Mouse (Mus musculus): ENCODE data around the gene Nfix. TPM values are rescaled to one million over a fixed set of nuclear protein-coding genes. Genes with fewer than 3 reads are reported as not detected.

Nfix gene
- total RNA-seq, 2 experiments from 2014 or later = 134 to 137 TPM

DNA sequence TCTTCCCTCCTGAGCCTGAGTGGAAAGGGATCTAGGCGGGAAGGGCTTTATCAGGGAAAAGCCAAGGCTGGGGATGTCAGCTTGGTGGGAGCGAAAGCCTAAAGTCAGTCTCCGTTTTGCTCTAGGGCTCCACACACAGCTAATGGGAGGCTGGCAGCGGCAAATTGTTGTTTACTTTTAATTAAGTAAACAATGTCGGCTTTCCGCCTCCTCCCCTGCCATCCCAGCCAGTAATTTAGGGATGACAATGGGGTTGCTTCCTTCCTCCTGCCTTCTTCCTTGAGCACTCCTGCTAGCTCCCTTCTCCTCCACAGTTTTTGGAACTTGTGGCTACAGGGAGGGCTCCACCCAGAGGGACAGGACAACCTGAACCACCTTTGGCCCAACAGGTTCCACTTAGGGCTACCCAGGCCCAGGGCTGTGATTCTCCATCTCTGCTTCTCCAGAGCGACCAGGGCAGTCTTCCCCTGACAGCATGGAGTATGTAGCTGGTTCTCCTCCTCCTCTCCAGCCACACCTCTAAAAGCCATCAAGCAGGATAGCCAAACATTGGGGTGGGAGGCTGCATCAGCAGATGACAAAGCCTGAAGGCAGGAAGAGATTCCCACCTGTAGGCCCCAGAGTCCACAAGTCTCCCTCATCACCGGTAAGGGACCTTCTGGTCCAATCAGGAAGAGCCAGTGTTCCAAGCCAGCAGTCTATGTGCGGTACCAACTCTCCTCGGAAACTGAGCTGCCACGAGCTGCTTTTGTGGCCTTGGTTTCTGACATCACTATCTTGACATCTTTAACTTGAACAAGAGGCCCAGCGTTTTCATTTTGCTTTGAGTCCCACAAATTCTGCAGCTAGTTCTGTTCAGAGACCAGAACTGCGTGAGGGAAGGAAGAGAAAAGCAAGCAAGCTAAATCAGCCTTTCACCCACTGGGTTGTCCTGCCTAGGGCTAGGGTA is 59.0 kb downstream of the Nfix start:
- no peak for DNase-seq (ENCODE audit: low spot score in 2 of 2)

DNA sequence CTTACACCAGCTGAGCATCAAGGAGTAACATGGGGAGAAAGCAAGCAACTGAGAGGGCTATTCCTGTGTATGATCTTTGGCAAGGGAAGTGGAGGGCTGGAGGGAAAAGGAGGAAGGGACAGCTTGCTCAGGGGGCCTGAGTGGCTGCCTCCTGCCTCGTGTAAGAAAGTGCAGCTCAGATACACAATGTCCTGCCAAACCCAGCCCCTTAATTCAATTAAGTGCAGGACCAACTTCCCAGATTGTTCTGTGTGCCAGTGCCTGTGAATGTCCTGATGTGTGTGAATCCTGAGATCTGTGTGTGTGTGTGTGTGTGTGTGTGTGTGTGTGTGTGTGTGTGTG is 60.8 kb downstream of the Nfix start:
- DNase-seq (ENCODE audit: low spot score in 2 of 2) = no peak

DNA sequence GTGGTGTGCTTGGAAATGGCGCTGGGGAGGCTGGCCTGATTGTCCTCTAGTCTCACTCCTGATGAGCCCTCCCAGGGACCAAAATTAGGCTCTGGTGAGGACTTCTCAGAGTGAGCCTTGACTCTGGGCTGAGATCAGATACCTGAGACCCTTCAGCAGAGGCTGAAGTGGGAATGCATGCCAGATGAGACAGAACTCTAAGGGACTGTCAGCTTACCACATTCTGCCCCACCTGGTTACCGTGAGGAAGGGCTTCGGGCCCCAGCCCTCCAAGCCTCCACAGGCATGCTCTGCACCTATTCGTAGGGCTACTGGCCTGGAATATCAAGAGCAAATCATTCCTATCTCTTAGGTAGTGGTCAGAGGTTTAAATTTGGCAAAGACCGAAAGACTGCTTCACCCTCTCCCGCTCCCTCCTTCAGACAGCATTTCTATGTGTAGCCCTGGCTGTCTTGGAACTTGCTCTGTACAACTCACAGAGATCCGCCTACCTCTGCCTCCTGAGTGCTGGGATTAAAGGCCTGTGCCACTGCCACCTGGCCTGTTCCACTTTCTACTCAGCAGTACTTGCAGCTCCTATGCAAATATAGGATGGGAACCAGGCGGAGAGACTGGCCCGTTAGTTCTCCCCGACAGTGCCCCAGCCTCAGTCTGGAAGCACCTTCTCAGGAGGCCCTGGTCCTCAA is 61.3 kb downstream of the Nfix start:
- DNase-seq (ENCODE audit: low spot score in 2 of 2) = no peak

DNA sequence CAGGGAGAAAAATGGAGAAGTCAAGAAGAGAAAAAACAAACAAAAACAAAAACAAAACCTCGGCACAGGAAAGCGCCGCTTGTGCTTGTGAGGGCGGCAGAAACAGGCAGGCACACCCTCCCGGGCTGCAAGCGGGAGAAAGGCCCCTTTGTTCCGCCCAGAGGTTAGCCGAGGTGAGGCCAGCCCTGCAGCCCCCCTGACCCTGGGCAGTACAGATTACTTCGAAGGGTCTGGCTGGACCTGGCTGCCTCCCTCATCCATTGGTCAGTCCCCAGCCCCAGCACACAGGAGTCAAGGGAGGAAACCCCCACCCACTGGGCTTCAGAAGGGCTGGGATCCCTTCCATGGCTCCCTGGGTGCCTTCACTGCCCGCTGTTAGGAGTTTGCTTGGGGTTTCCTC is 61.9 kb downstream of the Nfix start:
- DNase-seq (ENCODE audit: low spot score in 2 of 2) = no peak

DNA sequence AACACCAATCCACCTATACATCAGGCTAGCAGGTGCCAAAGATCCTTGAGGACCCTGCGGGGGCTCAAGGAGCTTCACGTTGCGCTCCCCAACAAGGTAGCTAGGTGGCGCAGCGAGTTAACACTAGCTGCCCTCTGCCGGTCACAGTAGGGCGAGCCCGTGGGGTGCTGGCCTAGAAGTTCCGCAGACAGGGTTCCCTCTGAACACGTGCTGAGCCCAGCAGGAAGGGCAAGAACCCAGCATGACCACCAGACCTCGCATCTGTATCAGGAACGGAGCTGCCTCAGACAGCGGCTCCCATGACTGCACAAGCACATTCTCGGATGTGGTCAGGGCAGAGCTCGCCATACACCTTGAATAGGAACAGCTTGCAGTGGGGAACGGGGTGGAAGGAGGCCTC is 62.5 kb downstream of the Nfix start:
- peak; percentile 38 to 59 for DNase-seq (ENCODE audit: low spot score in 2 of 2)

DNA sequence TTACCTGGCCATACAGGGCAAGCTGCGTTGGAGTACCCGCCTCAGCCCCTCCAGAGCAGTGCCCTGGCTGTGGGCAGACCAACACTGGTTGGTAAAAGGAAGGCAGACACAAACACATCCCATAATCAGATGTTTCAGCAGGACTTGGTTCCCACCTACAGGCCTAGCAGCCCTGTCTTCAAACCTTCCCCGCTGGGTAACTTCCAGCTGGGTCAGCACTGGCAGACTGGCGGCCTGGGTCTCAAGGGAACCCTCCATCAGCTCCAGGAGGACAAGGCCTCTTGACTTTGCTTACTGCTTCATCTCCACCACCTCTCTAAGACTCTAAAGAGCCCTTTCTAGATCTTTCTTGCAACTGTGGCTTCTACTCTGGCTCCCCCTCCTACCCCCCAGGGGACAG is 63.6 kb downstream of the Nfix start:
- DNase-seq (ENCODE audit: low spot score in 2 of 2) = no peak

DNA sequence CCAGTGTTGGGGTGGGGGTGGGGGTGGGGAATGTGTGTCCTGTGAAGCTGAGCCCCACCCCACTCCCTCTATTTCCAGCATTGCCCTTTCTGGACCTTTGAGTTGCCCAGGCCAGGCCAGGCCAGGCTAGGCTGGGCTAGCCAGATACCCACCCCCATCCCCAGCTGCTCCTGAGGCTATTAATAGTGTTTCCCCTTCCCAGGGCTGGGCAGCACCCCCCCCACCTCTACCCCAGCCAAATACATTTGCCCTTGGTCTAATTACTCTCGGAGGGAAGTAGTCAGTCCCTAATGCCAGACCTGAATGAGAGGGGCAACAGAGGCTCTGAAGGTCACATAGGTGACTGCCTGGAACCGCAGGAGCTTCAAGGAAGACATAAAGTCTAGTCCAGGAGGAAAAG is 64.5 kb downstream of the Nfix start:
- no peak for DNase-seq (ENCODE audit: low spot score in 2 of 2)

DNA sequence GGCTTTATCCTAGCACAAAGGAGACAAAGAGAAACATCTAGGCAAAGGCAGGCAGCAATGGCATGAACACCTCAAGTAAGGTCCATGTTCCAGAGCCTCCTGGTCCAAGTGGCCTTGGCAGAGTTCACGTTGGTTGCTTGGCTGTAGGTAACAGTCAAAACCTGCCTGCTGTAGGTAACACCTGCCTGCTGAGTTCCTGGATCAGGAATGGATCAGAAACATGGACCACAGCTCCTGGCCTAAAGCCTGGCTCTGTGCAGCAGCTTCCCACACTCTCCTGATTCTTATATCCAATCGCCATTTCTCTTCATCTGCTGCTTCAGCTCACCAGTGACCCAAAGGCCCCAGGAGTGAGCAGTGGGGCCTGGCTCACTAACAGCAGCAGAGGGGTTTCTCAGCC is 65.5 kb downstream of the Nfix start:
- DNase-seq (ENCODE audit: low spot score in 2 of 2) = no peak

DNA sequence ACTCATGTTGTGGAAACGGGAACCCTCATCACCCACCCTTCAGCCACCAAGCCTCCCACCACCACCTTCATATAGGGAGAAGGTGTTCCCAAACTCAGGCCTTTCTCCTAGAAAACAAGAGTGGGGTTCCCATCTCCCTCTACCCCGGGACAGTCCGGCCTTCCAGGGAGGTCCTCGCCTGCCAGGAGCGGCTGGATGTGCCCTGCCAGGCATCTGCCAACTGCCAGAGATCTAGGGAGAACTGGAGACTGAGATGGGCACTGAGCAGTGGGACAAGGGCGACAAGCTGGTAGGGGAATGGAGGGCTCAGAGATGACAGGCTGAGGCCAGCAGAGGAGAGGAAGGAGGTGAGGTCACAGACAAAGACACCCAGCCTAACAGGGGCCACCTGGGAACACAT is 66.2 kb downstream of the Nfix start:
- DNase-seq (ENCODE audit: low spot score in 2 of 2) = no peak

DNA sequence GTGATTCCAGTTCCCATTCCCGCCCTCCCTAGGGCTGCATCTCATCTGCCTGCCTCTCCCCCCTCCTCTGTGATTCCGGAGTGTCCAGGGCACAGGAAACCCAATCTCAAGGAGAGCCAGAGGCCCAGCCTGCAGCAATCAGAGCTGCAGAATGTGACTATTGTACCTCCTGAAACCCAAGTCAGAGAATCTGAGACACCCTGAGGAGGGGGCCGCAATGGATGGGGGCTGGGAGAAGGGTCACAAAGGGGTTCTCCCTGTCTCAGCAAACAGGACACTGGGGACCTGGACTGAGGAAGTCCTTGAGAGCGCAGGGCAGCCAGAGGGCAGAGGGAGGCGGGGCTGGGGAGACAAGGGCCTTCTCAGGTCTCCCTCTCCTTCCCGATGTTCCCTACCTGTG is 67.1 kb downstream of the Nfix start:
- no peak for DNase-seq (ENCODE audit: low spot score in 2 of 2)

DNA sequence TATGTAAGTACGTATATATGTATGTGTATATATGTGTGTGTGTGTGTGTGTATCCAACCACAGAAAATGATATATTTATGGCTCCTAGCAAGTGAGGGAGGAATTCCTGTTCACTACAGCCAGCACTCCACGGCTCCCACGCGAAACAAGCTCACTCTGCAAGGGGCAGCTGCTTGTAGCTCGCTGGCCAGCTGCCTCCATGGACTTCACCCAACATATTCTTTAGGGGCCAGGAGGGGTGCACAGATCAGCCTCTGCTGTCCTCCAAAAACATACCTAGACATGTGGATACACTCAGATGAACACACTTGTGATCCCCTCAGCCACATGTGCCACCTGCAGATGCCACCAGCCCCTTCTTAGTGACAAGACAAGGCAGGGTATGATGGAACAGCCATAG is 67.6 kb downstream of the Nfix start:
- no peak for DNase-seq (ENCODE audit: low spot score in 2 of 2)

DNA sequence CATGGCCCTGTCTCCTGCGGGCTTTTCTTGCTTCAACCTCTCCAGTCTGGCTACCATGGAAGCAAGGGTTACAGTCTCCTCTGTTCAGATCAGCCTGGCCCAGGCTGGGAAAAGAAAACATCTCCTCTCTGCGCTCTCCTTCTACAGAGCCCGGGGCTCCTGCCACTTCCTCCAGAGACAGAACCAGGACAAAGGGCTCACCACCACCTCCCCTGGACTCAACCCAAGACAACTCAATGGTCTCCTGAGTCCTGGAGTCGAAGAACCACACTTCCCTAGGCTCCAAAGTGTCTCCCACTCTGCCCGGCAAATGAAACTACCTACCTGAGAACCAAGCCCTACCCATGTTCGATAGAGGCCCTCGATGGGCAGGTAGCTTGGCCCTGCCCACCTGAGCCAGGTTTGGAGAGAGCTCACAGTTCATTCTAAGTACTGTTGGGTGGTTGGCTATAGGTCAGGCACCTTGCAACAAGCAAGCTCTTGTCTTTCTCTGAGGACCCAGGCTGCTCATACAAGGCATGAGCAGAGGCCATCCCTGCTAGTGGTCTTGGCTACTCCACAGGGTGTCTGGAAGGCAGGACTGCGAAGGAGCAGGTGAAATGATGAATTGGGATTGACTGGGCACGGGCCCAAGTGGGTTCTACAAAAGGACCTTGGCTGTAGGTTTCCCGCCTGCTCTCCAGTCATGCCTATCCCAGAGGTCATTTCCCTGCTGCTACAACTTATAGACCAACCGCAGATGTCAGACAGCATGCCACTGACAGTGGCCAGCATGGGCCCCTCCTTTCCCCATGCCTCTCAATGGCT is 68.6 kb downstream of the Nfix start:
- no peak for DNase-seq (ENCODE audit: low spot score in 2 of 2)

DNA sequence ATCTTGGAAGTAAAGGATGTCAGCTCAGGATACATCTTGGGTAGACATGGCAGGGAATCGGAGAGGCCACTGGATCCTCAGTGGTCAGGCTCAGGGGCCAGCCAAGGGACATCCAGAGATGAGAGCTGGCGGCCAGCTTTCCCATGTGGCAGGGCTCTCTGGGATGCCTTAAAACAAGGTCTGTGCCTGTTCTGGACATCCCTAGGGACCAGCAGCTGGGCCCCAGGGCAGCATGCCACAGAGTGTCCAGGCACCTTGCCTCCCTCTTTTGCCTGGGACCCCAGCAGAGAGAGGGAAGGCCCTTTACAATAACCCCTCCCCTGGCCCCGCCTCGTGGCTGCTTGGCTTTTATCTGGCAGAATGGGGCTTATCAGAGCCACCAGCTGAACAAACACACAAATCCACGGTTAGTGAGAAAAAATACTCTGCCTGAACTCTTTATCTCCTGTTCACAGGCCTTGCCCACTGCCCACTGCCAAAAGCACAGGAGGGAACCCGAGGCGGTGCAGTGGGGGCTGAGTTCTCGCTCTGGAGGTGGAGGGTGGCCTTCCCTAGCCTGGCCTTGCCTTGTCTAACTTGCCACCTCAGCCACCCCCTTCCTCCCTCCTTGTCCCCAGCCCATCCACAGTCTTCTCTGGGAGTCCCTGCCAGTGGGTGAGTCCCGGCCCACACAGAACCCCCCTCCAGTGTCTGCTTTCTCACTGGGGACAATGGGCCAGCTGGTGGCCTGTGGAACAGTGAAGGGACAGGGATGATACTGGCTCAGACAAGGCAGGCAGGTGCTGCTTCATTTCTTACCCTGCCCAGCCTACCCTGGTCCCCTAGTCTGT is 69.4 kb downstream of the Nfix start:
- DNase-seq (ENCODE audit: low spot score in 2 of 2) = no peak

DNA sequence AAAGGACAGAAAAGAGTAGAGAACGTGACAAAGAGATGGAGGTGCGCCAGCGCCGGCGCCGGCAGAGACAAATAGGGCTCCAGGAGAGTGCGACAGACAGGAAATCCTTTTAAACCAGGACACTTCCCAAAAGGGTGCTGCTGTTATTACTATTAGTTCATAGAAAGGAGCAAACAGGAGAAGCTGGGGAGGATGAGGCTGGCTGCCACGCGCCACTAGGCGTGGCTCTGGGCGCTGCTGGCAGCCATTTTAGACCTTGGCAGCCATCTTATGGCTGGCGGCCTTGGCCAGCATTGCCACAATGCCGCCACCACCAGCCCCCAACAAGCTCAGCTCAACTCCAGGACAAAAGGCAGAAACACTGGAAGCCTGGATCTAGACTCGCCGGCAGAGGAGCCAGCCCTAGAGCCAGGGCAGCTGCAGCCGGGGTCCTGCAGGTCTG is 70.2 kb downstream of the Nfix start:
- DNase-seq (ENCODE audit: low spot score in 2 of 2) = no peak

DNA sequence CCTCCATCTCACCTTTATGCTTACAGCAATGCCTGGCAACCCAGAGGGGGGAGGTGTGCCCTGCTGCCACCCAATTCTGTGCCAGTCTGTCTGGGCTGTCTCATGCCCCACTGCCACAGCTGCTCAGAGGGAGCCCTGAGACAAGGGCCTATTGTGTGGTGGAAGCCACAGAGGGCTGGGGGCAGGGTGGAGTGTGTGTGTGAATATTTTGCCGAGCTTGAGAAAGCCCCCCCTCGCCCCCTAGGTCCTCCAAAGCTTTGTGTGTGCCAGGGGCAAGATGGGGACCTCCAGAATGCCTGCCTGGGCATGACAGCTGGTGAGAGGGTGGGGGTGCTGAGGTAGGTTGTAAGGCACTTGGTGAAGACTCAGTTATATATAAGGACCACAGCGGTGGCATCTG is 71.7 kb downstream of the Nfix start:
- DNase-seq (ENCODE audit: low spot score in 2 of 2) = no peak

DNA sequence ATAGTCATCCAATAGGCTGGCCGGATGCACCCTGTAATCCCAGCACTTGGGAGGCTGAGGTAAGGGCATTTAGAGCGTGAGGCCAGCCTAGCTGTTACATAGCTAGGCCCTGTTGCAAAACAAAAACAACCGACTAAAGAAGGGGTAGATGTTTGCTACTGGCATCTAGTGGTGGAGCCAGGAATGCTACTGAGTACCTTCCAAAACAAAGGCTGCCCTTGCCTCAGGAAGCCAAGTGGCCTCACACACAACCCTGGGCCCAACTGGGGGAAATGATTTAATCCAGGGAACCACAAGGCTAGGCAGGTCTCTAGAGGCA is 74.2 kb downstream of the Nfix start:
- DNase-seq (ENCODE audit: low spot score in 2 of 2) = no peak

DNA sequence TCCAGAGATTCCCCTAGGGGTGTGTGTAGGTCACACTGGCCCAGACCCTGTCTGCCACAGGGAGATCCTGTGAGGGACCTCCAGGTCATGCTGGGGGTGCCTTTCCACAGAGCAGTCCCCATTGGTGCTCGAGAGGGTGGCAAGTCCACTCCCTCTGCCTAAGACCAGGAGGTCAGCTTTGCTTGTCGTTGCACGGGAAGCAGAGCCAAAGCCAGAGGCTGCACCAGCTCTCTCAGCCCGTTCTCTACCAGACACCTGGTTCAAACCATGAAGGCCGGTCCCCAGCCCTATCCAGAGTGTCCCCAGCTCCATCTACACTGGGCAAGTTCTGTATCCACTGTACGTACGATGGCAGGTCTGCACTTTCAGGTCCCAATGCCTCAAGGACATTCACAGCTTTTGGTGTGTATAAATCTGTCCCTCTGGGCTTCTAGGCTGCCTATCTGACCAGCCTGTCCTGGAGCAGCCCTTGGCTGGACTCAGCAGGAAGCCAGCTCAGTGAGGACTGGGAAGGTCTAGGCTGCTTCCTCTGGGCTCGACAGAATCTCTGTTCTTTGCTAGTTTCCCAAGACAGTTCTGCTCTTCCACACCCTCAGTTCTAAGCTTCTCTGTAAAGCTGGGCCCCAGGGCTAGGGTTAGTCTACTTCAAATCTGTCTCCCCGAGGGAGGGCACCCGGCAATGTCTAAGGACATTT is 74.8 kb downstream of the Nfix start:
- no peak for DNase-seq (ENCODE audit: low spot score in 2 of 2)

DNA sequence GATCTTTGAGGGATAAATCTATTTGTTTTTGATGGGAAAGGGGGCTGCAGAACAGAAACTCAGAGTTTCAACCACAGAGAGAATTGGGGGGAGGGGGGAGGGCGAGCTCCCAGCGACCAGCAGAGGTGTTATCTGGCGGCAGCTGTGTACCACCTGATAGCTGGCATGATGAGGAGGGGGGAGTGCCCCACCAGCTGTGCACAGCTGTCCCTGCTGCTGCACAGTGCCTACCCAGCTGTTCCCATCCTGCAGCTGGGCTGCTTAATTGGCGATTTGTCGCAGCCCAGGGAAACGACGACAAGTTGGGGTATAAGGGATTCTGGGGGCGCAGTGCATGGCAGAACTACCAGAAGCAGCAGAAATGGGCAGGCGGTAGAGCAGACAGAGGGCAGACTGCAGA is 75.5 kb downstream of the Nfix start:
- DNase-seq (ENCODE audit: low spot score in 2 of 2) = no peak

DNA sequence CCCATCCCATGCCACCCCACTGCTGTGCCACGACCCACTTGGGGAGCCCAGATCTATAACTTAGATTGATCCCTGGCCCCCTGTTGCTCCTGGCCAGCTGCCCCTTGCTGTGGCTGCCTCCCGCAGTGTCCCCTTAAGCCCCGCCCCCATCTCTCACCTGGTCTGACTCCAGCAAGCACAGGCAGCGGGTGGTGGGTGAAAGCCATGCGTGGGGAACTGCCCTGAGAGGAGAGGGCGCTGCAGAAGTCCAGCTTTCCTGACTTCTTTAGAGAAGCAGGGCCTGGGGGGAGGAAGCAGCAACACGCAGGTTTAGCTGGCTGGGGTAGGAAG is 76.6 kb downstream of the Nfix start:
- no peak for DNase-seq (ENCODE audit: low spot score in 2 of 2)

DNA sequence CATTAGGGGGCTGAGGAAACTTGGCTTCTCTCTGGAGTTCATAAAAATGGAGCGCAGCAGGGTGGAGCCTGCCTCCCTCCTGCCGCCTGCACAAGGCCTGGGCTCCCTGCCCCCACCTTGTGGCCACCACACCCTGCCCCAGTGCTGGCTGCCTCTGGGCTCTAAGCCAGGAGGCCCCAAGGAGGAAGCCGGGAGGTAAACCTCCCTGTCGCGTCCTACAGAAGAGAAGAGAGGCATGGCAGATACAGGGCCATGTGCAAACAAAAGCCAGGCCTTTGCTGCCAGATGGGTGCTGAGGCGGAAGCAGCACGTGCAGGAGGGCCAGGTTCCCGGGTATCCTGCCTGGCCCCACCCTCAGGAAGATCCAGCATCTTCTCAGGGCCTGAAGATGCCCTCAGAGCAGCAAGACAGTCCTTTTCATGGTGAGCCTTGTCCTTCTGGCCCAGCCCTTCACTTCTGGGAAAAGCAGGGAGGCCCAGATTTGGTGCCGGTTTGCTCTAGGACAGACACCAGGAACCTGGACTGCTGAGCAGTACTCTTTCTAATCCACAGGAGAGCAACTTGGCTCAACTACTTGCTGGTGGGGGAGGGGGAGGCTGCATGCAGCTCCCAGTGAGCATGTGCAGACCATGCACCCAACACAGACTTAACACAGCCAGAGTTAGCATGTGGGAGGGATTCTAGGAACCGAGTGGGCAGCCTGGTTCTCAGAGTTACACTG is 77.1 kb downstream of the Nfix start, which contains the start of gene G430095P16Rik:
Gene G430095P16Rik (plus strand): TSS at position 158 of the 721 bp plus-strand sequence.
- DNase-seq (ENCODE audit: low spot score in 2 of 2) = no peak
